Mouse (Mus musculus) stomach, postnatal 0 days (tissue): ENCODE measurements at regions not wholly inside any gene's neighbourhood (a gene's known extent, or its start where the extent isn't known, plus 50 kb on each side); places are given as distances from the start of the nearest gene placed in this dataset.

Experiments
- ATAC-seq: fragments of 200-750 bp; cut with Nextera tagmentation; 2 replicates; pipeline ENCODE4 v1.8.0; 2017; ENCODE audit not compliant: low FRiP score, low TSS enrichment
- DNase-seq: peaks from one replicate; pipeline ENCODE4 v3.0.0-alpha.2; 2016; ENCODE audit warnings: low spot score
- H3K27ac ChIP-seq: fragments of 300-500 bp; sonication (generic); replicated peaks from 2 replicates; pipeline ENCODE4 v1.5.1; 2014; ENCODE audit warnings: mild to moderate bottlenecking, control low read depth
- H3K27me3 ChIP-seq: fragments of 300-500 bp; sonication (generic); 2 replicates; pipeline ENCODE4 v1.6.1; 2014; ENCODE audit warnings: low read length; ENCODE audit not compliant: control insufficient read depth, insufficient read depth
- H3K36me3 ChIP-seq: fragments of 300-500 bp; sonication (generic); 2 replicates; pipeline ENCODE4 v1.6.1; 2014; ENCODE audit warnings: low read length, mixed read lengths; ENCODE audit not compliant: control insufficient read depth, insufficient read depth
- H3K4me1 ChIP-seq: fragments of 300-500 bp; sonication (generic); replicated peaks from 2 replicates; pipeline ENCODE4 v1.6.1; 2014; ENCODE audit warnings: antibody characterized with exemption; ENCODE audit not compliant: control insufficient read depth, insufficient read depth
- H3K4me2 ChIP-seq: fragments of 300-500 bp; sonication (generic); replicated peaks from 2 replicates; pipeline ENCODE4 v1.6.1; 2014; ENCODE audit warnings: low read depth, mild to moderate bottlenecking, control low read depth, moderate library complexity
- H3K4me3 ChIP-seq: fragments of 300-500 bp; sonication (generic); 2 replicates; pipeline ENCODE4 v1.5.1; 2014; ENCODE audit warnings: low read depth, low read length, control low read depth
- H3K9ac ChIP-seq: fragments of 300-500 bp; sonication (generic); 2 replicates; pipeline ENCODE4 v1.6.1; 2014; ENCODE audit warnings: mild to moderate bottlenecking, low read length, control low read depth, mixed read lengths
- H3K9me3 ChIP-seq: fragments of 300-500 bp; sonication (generic); 2 replicates; pipeline ENCODE4 v1.6.1; 2016; ENCODE audit warnings: low read length; ENCODE audit not compliant: control insufficient read depth
- CTCF ChIP-seq: IDR thresholded peaks from 2 replicates; pipeline ENCODE4 v1.5.1; 2016; ENCODE audit warnings: antibody characterized with exemption, low read depth, mild to moderate bottlenecking, moderate library complexity
- EP300 ChIP-seq: optimal IDR thresholded peaks from 2 replicates; pipeline ENCODE3; 2016; ENCODE audit warnings: antibody characterized with exemption
- WGBS: fragments of 180-500 bp; shearing (Covaris S2); extraction: QIAGEN DNeasy Blood & Tissue Kit; methylation state at CpG from one replicate; pipeline ENCODE4 v1.1.7; 2014; 5-methylcytosine and 5-hydroxymethylcytosine counted together

DNA sequence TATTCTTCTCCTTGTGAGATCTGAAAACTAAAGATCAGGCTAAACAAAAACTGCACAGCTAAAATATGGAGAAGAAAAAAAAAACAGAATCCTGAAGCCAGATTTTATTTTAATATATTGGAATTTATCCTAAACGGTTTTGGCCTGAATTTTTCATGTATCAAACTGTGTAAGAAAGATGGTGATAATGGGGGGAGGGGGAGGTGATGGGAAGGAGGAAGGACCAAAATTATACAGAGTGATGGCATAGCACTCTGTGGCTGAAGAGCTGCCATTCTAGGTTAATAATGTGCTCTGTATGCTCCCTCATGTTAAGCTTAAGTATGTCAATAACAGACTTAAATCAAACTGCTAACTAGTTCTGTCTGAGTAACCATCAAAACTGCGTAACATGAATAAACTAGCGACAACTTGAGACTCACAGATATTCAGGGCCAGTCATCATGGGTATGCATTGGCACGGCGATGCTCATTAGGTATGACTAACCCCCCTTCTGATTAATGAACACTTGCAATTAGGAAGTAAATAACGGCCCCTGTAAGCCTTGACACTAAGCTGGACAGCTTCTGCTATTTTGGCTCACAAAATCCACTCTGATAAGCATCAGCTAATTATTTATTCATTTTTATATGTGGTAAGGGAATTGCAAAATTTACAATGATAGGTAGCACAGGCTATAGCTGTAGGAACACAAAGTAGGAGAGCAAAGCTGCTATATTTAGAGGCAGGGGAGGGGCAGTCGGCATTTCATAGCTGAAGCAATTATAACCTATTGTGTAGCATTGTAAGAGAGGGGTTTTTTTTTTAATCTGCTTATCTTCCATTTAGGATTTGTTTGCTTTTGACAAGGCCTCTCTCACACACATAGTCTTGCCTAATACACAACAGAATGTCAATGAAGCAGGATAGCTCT is 150.9 kb upstream of the Kirrel3 start:
- Histone ChIP-seq H3K4me2 (no peak overlapping the region), H3K9me3 (no peaks in the 10 kb centered on the region), H3K9ac (no peak overlapping the region), H3K4me3 (no peak overlapping the region), H3K27me3 (no peaks in the 10 kb centered on the region), H3K36me3 (no peaks in the 10 kb centered on the region), H3K27ac (no peak overlapping the region), H3K4me1 (no peaks in the 10 kb centered on the region)
- TF ChIP-seq EP300 (no peak), CTCF (no peak)
- no peak for ATAC-seq
- no peak for DNase-seq
- 63% methylated on average over 7 of the region's 7 CpGs for WGBS

DNA sequence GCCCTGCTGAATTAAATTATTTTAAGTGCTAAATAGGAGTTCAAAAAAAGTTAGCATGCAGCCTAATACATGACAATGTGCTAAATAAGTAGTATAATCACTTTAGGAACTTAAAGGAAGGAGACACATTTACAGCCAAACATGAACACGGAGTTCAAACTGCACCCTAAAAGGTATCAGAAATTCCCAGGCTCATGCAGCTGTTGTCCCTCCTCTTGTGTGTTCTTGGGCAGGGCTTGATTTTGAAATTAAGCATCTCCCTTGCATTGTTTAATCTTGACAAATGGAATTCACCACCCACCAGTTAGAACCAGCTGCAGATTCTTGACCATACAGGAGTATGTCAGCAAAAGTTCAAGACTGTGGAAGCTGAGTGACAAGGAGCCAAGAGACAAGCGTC is 137.3 kb upstream of the Kirrel3 start:
- H3K4me1 ChIP-seq = no peaks in the 10 kb centered on the region
- H3K27ac ChIP-seq = no peak overlapping the region
- H3K27me3 ChIP-seq = no peaks in the 10 kb centered on the region
- no peak overlapping the region for H3K4me3 ChIP-seq
- no peak for DNase-seq
- TF ChIP-seq EP300 = no peak
- TF ChIP-seq CTCF = no peak
- no peak overlapping the region for H3K9ac ChIP-seq
- no peak for ATAC-seq
- H3K4me2 ChIP-seq = no peak overlapping the region
- 57% methylated on average over 2 of the region's 2 CpGs for WGBS
- H3K36me3 ChIP-seq = no peaks in the 10 kb centered on the region
- no peaks in the 10 kb centered on the region for H3K9me3 ChIP-seq

DNA sequence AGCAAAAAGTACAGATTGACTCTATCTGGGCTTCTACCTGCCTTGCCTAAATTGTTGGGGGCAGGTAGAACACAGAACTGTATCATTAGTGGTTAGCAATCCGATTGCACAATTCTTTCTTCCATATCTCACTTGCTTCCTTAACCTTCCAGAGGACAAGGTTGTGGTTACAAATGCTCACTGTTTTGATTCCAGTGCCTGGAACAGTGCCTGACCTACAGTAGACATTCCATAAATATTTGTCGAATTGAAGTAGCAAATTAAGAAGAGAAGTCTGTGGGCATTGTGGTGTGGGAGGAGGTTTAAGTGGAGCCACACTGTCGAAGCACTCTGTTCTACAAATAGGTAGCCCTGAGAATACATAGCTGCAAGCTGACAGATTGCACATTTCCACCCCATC is 135.7 kb upstream of the Kirrel3 start:
- no peak overlapping the region for H3K9ac ChIP-seq
- H3K4me1 ChIP-seq = no peaks in the 10 kb centered on the region
- no peak overlapping the region for H3K4me2 ChIP-seq
- no peaks in the 10 kb centered on the region for H3K9me3 ChIP-seq
- no peak overlapping the region for H3K27ac ChIP-seq
- H3K27me3 ChIP-seq = no peaks in the 10 kb centered on the region
- DNase-seq (no peak), ATAC-seq (no peak)
- no peak overlapping the region for H3K4me3 ChIP-seq
- 54% methylated on average over 3 of the region's 3 CpGs for WGBS
- H3K36me3 ChIP-seq = no peaks in the 10 kb centered on the region
- TF ChIP-seq EP300 (no peak), CTCF (no peak)

DNA sequence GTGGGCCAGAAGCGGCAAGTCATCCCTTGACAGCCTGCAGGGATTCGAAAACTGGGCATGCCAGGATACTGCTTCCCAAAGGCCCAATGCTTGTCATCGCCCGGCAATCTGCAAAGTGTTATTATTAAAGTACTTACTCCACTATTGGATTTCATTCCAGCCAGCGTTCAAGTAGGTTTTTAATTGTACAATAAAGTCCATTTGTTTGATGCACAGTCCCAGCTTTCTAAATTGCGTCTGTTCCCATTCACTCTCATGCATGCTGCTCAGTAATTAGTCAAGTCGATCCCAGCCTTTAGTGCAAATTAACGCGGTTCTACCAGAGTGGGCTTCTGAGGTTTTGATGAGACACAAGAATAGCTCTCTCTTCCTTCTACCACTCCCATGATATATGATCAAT is 131.9 kb upstream of the Kirrel3 start:
- no peak for TF ChIP-seq CTCF
- TF ChIP-seq EP300 = no peak
- H3K9ac ChIP-seq = no peak overlapping the region
- WGBS = 84% methylated on average over 9 of the region's 9 CpGs
- H3K9me3 ChIP-seq = no peaks in the 10 kb centered on the region
- ATAC-seq (no peak), DNase-seq (no peak)
- H3K36me3 ChIP-seq = no peaks in the 10 kb centered on the region
- H3K4me1 ChIP-seq = no peaks in the 10 kb centered on the region
- H3K27ac ChIP-seq = no peak overlapping the region
- H3K4me2 ChIP-seq = no peak overlapping the region
- no peaks in the 10 kb centered on the region for H3K27me3 ChIP-seq
- H3K4me3 ChIP-seq = no peak overlapping the region

DNA sequence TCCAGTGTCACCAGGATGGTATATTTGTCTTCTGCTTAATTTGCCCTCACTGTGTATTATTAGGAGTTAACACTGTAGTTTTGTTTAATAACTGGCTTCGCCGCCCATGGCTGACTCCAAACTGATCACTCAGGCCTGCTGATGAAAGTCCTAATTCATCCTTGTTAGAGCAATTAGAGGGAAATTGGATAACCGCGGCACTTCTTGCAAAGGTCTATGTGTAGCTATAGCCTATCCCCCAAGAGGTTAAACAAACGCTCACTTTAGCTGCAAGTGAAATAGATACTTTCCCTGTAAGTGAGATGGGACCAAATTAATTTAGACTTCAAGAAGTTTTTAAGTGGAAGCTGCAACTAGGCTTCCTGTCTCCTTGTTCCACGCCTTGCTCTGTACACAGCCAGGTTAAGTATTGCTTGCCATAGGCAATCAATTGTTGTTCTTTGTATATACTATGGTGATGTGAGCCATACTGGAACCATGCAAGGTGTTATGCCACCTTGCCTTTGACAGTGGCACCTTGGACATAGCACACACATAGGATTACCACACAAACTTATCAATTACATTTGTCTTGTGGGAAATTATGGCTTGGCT is 130.9 kb upstream of the Kirrel3 start:
- ATAC-seq = no peak
- WGBS = 67% methylated on average over 6 of the region's 6 CpGs
- no peak for DNase-seq

More for the DNA sequence above, 130.9 kb upstream of the Kirrel3 start:
- Histone ChIP-seq H3K4me1 (no peaks in the 10 kb centered on the region), H3K9me3 (no peaks in the 10 kb centered on the region), H3K9ac (no peak overlapping the region), H3K27me3 (no peaks in the 10 kb centered on the region), H3K27ac (no peak overlapping the region), H3K36me3 (no peaks in the 10 kb centered on the region), H3K4me2 (no peak overlapping the region), H3K4me3 (no peak overlapping the region)
- TF ChIP-seq CTCF (no peak), EP300 (no peak)
